Mouse (Mus musculus): ENCODE results near the gene Ctnnbl1.

The Ctnnbl1 gene

DNA sequence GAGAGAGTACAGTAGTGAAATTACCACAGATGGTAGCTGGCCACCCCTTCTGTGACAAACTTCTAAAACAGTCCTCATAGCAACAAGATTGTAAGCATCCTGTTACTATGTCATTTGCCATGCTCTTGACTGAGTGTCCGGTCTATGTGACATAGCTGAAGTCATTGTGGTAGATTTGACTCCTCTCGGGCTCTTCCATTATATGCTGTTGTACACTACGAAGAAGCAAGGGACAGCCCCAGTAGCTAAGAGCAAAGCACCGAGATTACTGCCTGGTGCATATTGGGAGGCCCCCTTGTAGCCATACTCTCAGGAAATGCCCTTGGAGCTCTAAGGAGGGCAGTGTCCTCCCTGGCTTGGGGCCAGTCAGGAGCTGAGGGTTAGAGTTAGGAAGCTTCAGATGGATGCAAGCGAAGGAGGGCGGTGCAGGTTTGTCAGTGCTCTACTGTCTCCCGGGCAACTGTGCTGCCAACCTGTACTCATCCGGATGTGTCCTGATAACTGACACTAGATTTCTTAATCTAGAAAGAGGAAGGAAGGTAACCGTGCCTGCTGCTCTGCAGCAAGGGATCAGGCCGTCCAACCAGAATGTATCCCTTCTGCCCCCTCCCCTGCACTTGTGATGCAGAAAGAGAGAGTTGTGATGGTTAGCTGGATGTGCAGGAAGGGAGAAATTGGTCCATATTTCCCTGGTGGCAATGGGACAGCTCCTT lies 55.8 kb downstream of the Ctnnbl1 start:
- DNase-seq (ENCODE audit: low read depth, low spot score): no peak

DNA sequence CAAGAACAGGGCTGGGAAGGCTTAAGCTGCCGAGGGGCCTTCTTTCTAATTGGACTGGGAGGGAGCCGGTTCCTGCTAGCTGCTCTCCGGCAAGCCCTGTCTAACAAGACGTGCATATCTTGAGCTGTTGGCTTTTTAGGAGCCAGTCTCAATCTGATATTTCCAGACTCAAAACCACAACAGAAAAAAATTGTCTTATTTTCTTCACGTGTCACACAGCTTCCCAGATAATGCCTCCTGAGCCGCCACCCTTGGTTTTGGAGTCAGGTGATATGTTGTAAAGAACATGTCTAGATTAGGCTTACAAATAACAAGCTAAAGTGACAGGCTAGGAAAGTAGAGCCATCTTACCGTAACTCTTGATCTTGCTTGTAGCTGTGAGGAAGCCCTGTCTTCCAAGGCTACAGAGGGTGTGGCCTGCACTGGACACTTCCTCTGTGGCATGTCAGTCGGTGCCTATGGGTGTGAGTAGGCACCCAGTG lies 56.7 kb downstream of the Ctnnbl1 start:
- no peak for DNase-seq (ENCODE audit: low read depth, low spot score)

DNA sequence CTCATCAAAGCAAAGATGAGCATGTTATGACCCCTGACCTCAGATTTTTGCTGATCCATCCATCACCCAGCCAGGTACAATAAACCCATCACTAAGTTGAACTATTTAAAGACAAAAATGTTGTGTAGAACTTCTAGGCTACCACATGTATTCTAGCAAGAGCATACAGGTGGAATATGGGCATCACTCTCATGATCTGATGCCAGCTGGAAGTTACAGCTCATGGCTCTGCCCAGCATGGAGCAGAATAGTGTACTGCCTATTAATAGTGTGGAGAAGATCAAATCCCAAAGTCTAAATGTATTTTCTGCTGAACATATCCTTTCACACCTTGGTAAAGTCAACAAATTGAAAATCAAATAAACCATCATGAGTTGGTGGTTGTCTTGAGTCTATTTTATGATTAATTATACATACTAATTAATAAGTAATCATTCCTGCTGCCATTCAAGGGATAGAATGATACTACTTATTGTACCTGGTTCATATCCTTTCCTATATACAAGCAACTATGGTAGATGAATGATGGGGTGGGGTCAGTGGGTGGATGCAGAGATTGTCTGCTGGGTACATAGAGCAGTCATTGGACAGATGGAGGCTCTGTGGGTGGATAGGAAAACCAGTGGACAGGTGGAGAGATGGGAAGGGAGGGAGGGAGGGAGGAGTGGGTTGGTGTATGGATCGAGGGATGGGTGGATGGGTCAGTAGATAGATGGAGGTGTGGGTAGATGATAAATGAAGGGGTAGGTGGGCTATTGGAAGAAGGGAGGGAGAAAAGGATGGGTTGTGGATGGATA lies 58.6 kb downstream of the Ctnnbl1 start:
- no peak for DNase-seq (ENCODE audit: low read depth, low spot score)

DNA sequence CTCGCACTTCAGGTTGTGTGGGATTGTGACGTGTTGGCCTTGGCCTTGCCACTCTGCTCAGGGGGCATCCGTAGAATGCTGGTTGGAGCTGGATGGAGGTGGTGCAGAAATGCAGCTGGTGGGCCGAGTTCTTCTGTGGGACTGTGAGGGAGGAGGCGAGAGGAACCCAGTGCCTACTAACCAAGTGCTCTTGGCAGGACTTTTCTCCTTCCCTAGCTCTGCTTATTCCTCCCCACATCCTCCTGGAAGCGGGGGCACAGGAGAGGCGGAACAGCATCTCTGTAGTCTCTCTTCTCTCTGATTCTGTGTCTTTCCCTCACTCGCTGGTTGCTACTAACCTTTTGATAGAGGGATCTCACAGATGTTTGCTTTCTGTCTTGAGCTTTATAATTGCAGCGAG lies 62.3 kb downstream of the Ctnnbl1 start:
- no peak for DNase-seq (ENCODE audit: low read depth, low spot score)

DNA sequence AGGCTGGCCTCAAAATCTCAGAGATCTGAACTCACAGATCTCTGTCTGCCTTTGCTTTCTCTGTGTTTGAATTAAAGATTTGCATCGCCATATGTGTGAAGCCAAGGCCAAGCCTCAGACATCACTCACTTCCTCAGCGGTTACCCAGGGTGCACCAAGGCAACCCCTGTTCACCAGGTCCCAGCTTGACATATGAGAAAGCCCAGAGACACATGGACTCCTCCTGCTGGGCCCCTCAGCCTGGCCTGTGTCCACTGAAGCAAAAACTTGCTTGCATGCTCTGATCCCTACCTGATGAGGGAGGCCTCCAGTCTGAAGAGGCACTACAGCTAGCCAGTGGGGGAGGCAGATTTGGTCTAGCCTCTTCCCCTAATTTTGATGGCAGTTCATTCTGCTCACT lies 63.1 kb downstream of the Ctnnbl1 start:
- DNase-seq (ENCODE audit: low read depth, low spot score): no peak

DNA sequence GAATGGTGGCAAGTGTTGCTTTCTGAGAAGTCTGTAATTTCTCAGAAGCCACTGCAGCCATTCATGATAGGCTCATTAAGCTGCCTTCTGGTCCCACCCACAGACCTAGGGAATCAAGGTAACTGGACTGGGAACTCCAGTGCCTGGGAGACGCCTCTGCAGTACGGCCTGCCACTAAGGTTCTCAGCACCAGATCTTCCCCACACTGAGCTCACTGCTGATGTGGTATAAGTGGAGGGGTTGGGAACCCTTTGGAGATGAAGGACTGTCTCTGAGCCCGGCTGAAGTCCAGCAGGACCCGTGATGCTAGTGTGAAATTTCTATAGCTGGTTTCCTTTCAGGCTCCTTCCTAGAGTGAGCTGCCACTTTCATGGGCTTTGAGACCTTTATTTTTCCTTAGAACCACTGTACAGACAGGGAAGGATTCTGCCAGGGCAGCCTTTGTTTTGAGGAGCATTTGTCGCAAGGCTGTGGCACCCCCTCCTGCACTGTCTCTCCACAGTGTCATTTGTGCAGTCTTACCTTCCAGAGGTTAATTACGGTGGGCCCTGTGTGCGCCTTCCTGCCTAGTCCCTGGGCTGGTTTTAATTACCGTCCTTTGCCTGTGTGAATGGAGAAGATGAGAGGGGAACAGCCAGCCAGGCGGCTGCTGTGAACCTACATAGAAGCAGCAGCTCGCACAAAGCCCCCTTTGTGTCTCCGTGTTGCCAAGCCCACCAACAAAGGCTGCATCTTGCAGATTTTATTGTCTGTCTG lies 63.7 kb downstream of the Ctnnbl1 start:
- DNase-seq (ENCODE audit: low read depth, low spot score): no peak

DNA sequence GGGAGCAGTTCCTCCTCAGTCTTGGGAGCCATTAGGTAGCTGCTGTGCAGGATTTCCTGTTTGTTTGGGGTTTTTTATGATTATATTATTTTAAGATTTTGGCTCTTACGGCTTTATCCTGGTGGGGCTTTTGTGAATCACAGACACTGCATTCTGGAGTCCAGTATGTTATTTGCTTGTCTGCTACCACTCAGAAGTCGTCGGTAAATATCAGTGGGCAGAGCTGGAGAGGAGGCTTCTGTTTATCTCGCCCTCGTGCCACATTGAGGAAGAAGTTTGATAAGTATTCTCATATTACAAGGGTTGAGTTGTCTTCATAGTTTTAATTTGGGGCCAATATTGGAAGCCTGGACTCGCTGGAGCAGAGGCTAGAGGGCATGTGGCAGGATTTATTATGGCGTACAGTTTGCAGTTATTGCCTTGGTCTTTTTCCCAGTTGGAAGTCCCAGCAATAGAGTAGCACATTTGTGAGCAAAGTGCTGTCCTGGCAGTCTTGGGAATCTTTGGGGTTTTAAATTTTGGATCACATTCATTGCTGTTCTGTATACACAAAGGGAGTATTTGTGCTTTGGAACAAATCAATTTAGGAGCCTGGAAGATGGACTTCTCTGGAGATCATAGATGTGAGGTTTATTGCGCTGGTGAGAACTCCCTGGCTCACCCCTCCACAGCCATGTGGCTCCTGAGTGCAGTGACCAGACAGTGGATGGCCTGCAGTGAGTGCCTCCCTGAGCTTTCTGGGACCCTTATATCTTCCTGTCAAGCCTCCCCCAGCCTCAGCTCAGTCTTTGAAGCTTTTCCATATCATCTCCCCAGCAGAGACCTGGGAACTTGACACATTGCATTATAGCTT lies 64.5 kb downstream of the Ctnnbl1 start:
- DNase-seq (ENCODE audit: low read depth, low spot score): no peak

DNA sequence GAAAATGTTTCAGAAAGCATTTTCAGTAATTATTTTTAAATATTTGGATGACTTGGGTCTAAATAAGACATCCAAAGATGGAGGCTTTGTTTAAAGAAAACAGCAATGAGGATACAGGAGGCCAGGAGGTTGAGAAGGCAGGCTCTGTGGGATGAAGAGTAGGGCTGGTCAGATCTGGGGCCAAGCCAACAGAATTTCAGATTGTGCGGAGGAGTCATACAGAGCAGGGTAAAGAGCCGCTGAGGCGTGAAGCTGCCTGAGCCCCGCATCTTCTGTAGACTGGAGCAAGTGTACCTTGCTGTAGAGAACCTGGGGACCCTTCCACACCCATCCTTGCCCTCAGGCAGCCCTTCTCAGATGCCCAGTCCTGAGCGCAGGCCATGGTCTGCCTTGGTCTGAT lies 65.5 kb downstream of the Ctnnbl1 start:
- no peak for DNase-seq (ENCODE audit: low read depth, low spot score)

DNA sequence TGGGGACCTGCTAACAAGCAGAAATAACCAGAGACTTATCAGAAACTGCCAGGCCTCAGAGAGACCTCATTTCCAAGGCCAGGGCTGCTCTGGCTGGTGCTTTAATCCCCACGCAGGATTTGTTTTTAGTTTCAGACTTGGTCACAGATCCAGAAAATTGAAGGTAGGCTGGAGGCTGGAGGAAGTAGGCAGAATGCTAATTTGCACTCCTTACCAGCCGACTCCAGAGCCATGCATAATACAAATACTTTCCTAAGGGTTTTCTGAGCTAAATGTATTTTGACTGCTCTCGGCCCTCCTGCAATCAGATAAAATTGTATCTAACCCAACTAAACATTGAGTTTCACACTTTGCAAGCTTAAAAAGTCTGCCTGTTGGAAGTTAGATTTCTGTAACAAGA lies 67.2 kb downstream of the Ctnnbl1 start:
- DNase-seq (ENCODE audit: low read depth, low spot score): no peak

DNA sequence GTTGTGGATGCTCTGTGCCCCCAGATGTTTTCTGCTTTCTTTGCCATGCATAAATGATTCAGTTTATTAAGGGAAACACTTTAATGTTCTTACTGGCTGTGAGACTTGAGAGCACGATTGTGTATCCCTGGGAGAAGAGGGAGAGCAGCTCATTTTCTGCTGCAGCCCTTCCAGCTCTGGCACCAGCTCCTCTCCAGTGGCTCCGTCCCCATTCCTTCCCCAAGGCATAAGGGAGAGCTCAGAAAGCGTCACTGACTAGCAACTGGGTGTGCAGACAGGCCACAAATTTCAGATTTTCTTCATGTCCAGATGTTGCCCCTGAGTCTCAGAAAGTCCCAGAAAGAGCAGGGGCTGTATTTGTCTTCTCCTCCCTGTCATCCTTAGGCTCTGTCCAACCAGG lies 67.9 kb downstream of the Ctnnbl1 start:
- DNase-seq (ENCODE audit: low read depth, low spot score): no peak

DNA sequence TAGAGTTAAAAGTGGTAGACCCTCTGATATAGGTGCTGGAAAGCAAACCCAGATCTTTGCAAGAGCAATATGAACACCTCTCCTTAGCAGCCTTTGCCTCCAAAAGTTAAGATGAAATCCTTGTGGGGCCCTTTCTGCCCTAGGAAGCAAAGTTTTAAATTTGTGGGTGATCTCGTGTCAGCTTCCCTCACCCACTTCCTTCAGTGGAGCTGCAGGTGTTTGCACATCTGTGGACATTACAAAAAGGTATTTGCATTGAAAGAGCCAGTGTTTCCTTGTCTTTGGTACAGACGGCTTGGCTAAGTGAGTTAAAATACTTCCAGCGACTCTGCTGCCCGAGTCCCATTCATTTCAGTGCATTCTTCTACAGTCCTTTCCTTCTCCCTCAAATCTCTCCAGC lies 69.9 kb downstream of the Ctnnbl1 start:
- DNase-seq (ENCODE audit: low read depth, low spot score): no peak

DNA sequence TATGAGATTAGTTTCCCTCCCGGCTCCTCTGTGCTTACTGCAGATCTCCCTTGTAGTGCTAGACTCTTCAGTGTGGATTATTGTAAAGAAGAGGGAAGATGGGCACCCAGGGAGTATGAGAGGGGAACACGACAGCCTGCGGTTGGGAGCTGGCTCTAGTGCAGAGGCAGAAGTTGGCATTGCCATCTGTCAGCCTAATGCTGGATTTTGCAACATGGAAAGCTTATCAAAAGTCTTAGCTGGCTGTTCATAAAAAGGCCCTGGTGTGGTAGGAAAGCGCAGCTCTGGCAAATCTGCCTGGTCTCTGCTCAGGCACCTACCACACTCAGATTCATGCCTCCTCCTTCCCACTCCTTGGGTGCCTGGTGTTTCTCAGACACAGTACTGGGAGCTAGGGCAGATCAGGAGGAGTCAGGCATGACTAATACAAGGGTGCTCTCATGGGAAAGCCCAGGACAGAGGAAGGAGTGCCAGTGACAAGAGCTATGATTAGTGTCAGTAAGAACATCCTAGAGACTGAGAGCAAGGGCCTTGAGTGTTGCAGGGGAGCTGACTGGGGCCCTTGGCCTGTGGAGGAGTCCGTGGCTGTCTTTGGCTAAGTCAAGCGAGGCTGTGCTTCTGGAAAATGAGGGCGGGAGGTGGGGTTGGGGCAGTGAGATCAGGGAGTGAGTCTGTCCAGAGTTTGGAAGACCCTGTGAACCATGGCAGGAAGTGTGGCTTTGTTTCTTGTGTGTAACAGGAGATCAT lies 70.6 kb downstream of the Ctnnbl1 start:
- DNase-seq (ENCODE audit: low read depth, low spot score): no peak

DNA sequence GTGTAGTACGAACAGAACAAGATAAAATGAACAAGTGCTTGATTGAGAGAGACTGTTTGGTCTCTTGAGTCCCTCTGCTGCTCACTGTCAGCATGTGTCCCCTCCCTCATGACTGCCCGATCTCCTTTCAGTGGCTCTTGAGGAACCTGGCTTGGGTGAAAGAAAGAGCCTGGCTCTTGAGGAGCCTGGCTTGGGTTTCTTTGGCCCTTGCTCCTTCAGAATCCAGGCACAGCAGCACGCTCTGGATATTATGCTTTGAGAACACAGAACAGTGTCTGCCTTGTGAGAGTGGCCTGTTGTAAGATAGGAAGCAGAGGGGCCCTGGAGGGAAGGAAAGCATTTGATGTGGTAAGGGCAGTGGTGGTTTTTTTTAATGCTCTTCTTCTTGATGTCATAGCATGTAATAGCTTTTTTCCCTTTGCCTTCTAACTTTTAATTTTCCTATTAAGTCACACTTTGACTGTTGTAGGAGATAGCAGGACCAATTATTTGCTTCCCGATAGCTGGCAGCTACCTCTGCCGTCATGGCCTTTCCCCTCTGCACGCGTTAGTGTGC lies 71.2 kb downstream of the Ctnnbl1 start:
- DNase-seq (ENCODE audit: low read depth, low spot score): no peak

DNA sequence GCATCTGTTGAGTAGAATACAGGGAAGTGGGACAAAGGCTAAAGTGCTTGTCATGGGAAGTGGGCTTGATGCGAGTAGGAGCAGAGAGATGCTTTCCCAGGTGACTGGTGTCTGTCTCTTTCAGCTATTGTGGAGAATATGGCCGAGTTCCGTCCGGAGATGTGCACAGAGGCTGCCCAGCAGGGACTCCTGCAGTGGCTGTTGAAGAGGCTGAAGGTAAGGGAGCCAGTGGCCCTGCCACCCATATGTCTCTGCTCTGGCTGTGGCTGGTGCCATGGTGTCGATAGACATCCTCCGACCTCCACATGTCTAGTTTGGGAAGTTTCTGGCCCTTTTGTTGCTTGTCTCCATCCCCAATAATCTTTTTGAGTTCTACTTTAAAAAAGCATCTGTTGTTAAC lies 72.1 kb downstream of the Ctnnbl1 start:
- no peak for DNase-seq (ENCODE audit: low read depth, low spot score)

DNA sequence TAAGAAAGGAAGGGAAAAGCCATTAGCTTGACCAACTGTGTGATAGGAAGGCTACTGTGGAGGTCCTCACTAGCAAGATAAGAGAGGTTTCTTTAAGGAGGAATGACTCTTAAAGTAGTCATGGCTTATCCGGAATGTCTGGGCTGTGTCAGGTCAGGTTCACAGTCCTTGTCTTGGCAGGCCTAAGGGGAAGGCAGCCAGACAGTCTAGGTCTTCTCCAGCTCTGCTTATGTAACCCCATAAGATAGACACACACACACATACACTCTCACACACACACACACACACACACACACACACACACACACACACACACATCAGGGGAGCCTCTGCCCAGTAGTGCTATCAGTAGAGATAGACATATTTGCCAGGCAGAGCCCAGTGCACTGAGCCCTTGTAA lies 73.5 kb downstream of the Ctnnbl1 start:
- DNase-seq (ENCODE audit: low read depth, low spot score): no peak

DNA sequence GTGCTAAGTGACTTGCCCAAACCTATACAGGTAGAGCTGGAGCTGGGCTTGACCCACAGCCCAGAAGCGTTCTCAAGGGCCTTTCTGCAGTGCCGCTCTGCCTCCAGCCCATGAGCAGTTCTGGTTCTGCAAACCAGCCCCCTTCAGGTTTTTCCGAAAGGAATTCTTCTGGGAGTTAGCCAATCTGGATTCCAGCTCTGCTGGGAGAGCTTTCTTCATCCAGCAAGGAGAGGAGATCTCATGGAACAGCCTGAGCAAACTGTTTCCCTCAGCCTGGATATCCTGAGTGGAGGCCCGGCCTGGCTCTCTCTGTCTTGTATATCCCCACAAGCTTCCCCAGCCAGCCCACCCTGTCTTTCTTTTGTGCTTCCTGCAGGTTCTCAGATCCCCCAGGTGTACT lies 75.9 kb downstream of the Ctnnbl1 start:
- DNase-seq (ENCODE audit: low read depth, low spot score): no peak

DNA sequence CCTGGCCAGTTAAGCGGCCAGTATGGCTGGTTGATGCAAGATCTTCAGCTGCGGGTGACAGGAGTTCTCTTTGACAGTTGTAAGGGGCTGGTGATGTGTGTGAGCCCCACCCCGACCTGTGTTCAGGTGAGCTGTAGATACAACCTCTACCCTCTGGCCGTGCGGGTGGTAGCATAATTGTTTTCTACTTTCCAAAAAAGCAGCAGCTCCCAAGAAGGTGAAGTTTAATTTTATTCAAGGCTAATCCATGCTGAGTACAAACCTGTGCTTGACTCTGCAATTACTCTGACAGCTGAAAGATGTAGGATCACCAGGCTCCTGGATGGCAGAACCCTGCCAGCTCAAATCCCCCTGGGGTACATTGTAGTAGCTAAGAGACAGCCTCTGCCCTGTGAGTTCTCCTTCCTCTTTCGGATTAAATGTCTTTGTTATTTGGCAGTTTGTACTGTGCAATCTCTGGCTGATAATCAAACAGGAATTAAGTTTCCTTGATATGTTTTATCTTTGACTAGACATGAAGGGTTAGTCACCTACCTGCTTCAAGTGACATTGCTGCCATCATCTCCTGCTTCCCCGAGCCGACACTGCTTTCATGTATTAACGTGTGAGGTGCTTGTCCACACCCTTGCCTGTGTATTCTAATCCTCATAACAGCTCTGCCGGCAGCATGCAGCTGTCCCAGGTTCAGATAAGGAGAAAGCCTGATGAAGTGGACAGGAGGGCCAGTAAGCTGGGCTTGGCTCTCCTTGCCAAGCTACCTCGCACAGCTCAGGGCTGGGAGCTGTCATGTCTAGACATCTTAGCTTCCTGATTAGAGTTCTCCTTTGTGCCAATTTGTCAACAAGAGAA lies 77.1 kb downstream of the Ctnnbl1 start:
- no peak for DNase-seq (ENCODE audit: low read depth, low spot score)

DNA sequence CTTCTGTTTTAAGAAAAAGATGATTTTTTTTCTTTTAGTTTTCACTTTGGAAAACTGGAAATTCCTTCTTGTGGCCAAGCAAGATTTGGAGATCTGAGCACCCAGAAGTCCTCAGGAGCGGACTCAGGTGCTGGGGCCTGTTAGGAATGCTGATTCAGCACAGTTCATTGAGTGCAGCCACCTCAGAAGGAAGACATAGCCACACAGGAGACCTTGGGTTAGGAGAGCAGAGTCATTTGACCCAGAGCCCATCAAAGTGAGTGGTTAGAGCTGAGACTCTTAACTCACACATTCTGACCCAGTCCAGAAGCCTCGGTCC lies 77.7 kb downstream of the Ctnnbl1 start:
- DNase-seq (ENCODE audit: low read depth, low spot score): no peak

DNA sequence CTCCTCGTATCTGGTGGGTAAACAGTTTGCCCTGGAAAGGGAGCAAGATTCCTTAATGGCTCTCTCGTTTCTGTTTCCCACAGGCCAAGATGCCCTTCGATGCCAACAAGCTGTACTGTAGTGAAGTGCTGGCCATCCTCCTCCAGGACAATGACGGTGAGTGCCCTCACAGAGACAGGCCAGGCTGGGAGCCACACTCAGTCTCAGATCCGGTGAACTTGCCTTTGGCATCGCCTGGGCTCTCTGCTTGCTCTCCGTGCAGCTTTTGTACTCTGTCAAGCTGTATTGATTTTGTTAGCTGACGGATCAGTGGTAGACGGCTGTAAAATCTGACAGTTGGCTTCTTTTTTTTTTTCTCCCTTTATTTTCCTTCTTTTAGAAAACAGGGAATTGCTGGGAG lies 80.5 kb downstream of the Ctnnbl1 start:
- no peak for DNase-seq (ENCODE audit: low read depth, low spot score)

Data from A20 (cell line).